Mouse (Mus musculus) kidney, embryonic 14.5 days (tissue): ENCODE data around the gene Dsel. TPM values are rescaled to one million over a fixed set of nuclear protein-coding genes. Genes with fewer than 3 reads are reported as not detected.

ENCODE experiments used
- ATAC-seq: fragments of 200-750 bp; cut with Nextera tagmentation; 2 replicates; pipeline ENCODE4 v1.8.0; 2017; ENCODE audit warnings: moderate number of reproducible peaks, mild to moderate bottlenecking, moderate TSS enrichment, moderate library complexity; ENCODE audit not compliant: low FRiP score, low TSS enrichment
- H3K27ac ChIP-seq: fragments of 300-500 bp; sonication (generic); 2 replicates; pipeline ENCODE4 v1.5.1; 2014; ENCODE audit warnings: low read depth, mild to moderate bottlenecking, low read length, moderate library complexity, mixed read lengths
- H3K27me3 ChIP-seq: fragments of 300-500 bp; sonication (generic); 2 replicates; pipeline ENCODE4 v1.6.1; 2014; ENCODE audit warnings: mild to moderate bottlenecking, low read length; ENCODE audit not compliant: control insufficient read depth, insufficient read depth
- H3K36me3 ChIP-seq: fragments of 300-500 bp; sonication (generic); 2 replicates; pipeline ENCODE4 v1.6.1; 2014; ENCODE audit warnings: low read length, mixed read lengths; ENCODE audit not compliant: control insufficient read depth, insufficient read depth
- H3K4me1 ChIP-seq: fragments of 300-500 bp; sonication (generic); 2 replicates; pipeline ENCODE4 v1.6.1; 2014; ENCODE audit warnings: low read length, mixed read lengths; ENCODE audit not compliant: control insufficient read depth, insufficient read depth
- H3K4me2 ChIP-seq: fragments of 300-500 bp; sonication (generic); replicated peaks from 2 replicates; pipeline ENCODE4 v1.6.1; 2014; ENCODE audit warnings: low read depth, mild to moderate bottlenecking, low read length
- H3K4me3 ChIP-seq: fragments of 300-500 bp; sonication (generic); 2 replicates; pipeline ENCODE4 v1.5.1; 2014; ENCODE audit warnings: mild to moderate bottlenecking, low read length
- H3K9ac ChIP-seq: fragments of 300-500 bp; sonication (generic); 2 replicates; pipeline ENCODE4 v1.6.1; 2014; ENCODE audit warnings: low read depth, mild to moderate bottlenecking, low read length, moderate library complexity
- H3K9me3 ChIP-seq: fragments of 300-500 bp; sonication (generic); 2 replicates; pipeline ENCODE4 v1.6.1; 2016; ENCODE audit warnings: low read length; ENCODE audit not compliant: control insufficient read depth
- WGBS: fragments of 180-500 bp; shearing (Covaris S2); extraction: QIAGEN DNeasy Blood & Tissue Kit; methylation state at CpG from one replicate; pipeline ENCODE4 v1.1.7; 2014; 5-methylcytosine and 5-hydroxymethylcytosine counted together
- polyA plus RNA-seq: library from polyadenylated mRNA; unstranded; fragments of >200 nt; fragmentation: Nextera tagmentation; extraction: Ambion mirVana; gene quantifications from 2 replicates; pipeline ENCODE4 v1.2.1, GENCODE M21; 2014

Dsel gene
- polyA plus RNA-seq, 1 experiment from 2014 or later, result 12.0 TPM

DNA sequence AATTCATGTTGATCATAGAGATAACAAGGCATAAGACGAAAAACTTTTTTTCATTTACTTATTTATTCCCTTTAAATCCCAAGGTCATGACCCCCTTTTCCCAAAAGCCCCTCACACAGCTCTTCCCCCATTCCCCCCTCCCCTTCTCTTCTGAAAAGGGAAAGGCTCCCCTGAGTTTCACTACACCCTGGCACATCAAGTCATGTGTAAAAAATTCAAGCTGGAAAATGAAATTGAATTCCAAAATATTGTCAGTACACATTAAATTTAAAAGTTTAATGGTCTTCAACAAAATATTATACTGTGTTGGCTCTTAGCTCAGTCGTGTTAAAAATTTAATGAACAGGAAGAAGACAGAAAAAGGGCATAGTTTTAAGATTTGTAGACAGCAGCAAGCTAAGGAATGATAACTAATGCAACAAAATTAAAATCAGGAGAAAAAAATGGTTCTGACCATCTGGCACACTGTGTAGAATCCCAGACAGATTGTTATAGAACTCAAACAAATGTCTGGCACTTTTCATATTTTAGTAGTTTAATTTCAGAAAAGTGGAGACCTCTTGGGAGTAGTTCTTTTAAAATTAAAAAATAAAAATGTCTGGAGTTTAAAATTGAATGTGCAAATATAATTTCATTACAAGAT lies 31.0 kb downstream of the Dsel start:
- no peak overlapping the region for H3K9ac ChIP-seq
- no peaks in the 10 kb centered on the region for H3K9me3 ChIP-seq
- 77% methylated on average over 2 of the region's 2 CpGs for WGBS
- no peak for ATAC-seq
- H3K27me3 ChIP-seq, result no peaks in the 10 kb centered on the region
- no peaks in the 10 kb centered on the region for H3K4me1 ChIP-seq
- no peak overlapping the region for H3K4me3 ChIP-seq
- no peaks in the 10 kb centered on the region for H3K36me3 ChIP-seq
- no peak overlapping the region for H3K4me2 ChIP-seq
- H3K27ac ChIP-seq, result no peak overlapping the region
